Mouse (Mus musculus) liver, embryonic 13.5 days (tissue): ENCODE data around the gene Ubn2. TPM values are rescaled to one million over a fixed set of nuclear protein-coding genes. Genes with fewer than 3 reads are reported as not detected.
A peak's percentile ranks its signal among the peaks of the same experiment; 100 is the strongest.
"Not testable (repeated sequence)": the region's sequence is repeated elsewhere in the genome, so short reads cannot be mapped to it uniquely, and the experiment has no call there.

Experiments
- ATAC-seq: fragments of 200-750 bp; cut with Nextera tagmentation; 2 replicates; pipeline ENCODE4 v1.8.0; 2017; ENCODE audit warnings: low read depth, mild to moderate bottlenecking, moderate number of reproducible peaks, moderate library complexity
- DNase-seq: peaks from one replicate; pipeline ENCODE4 v3.0.0; 2022
- H3K27ac ChIP-seq: fragments of 300-500 bp; sonication (generic); 2 replicates; pipeline ENCODE4 v1.5.1; 2015; ENCODE audit warnings: moderate library complexity, mild to moderate bottlenecking, inconsistent platforms
- H3K27me3 ChIP-seq: fragments of 300-500 bp; sonication (generic); 2 replicates; pipeline ENCODE4 v1.6.1; 2015; ENCODE audit warnings: mild to moderate bottlenecking, inconsistent platforms
- H3K36me3 ChIP-seq: fragments of 300-500 bp; sonication (generic); 2 replicates; pipeline ENCODE4 v1.6.1; 2015; ENCODE audit warnings: mild to moderate bottlenecking, inconsistent platforms
- H3K4me1 ChIP-seq: fragments of 300-500 bp; sonication (generic); replicated peaks from 2 replicates; pipeline ENCODE4 v1.6.1; 2015; ENCODE audit warnings: inconsistent platforms
- H3K4me2 ChIP-seq: fragments of 300-500 bp; sonication (generic); 2 replicates; pipeline ENCODE4 v1.6.1; 2015; ENCODE audit warnings: inconsistent platforms, mild to moderate bottlenecking, moderate library complexity
- H3K4me3 ChIP-seq: fragments of 300-500 bp; sonication (generic); replicated peaks from 2 replicates; pipeline ENCODE4 v1.5.1; 2015; ENCODE audit warnings: mild to moderate bottlenecking, inconsistent platforms
- H3K9ac ChIP-seq: fragments of 300-500 bp; sonication (generic); 2 replicates; pipeline ENCODE4 v1.6.1; 2015; ENCODE audit warnings: mild to moderate bottlenecking, inconsistent platforms
- H3K9me3 ChIP-seq: fragments of 300-500 bp; sonication (generic); replicated peaks from 2 replicates; pipeline ENCODE4 v1.6.1; 2016; ENCODE audit warnings: inconsistent platforms
- WGBS: fragments of 180-500 bp; shearing (Covaris S2); methylation state at CpG from one replicate; pipeline ENCODE4 v1.1.7; 2015; ENCODE audit not compliant: insufficient replicate concordance; 5-methylcytosine and 5-hydroxymethylcytosine counted together
- polyA plus RNA-seq: library from polyadenylated mRNA; unstranded; fragments of >200 nt; fragmentation: Nextera tagmentation; extraction: Ambion mirVana; gene quantifications from 2 replicates; pipeline ENCODE4 v1.2.1, GENCODE M21; 2015

Ubn2 gene
- polyA plus RNA-seq = 4.4 and 4.9 TPM in 2 replicates

GRCm38 (mm10) chr6:38433261-38434033 is at the start of gene Ubn2:
Ubn2 (plus strand) TSS chr6:38433950.
- Histone ChIP-seq H3K27me3 (no peaks in the 10 kb centered on the region), H3K9me3 (no peaks in the 10 kb centered on the region), H3K4me1 (peaks cover 34% of the 10 kb centered on the region), H3K27ac (peak within 1 kb of the TSS; percentile 97), H3K36me3 (no peaks in the 10 kb centered on the region), H3K4me2 (peak within 1 kb of the TSS; percentile 76), H3K4me3 (peak within 1 kb of the TSS; percentile 98), H3K9ac (peak within 1 kb of the TSS; percentile 98)
- peak; percentile 92 for ATAC-seq
- under 1% methylated on average over 64 of the region's 64 CpGs for WGBS
- DNase-seq = peak; percentile 97

- H3K4me1 ChIP-seq = no peaks in the 10 kb centered on the region
- no peak overlapping the region for H3K27ac ChIP-seq
- H3K36me3 ChIP-seq = no peaks in the 10 kb centered on the region
- WGBS = 71% methylated on average over 3 of the region's 3 CpGs
- DNase-seq (no peak), ATAC-seq (no peak)
- H3K27me3 ChIP-seq = no peaks in the 10 kb centered on the region
- H3K4me2 ChIP-seq = no peak overlapping the region
- H3K9ac ChIP-seq = no peak overlapping the region
- no peak overlapping the region for H3K4me3 ChIP-seq
- no peaks in the 10 kb centered on the region for H3K9me3 ChIP-seq
These were observed 44.1 kb upstream of the Ubn2 start for GRCm38 (mm10) chr6:38389671-38390070.

- H3K27ac ChIP-seq, ATAC-seq, DNase-seq, H3K27me3 ChIP-seq, H3K36me3 ChIP-seq, H3K9me3 ChIP-seq: not testable (repeated sequence)
- WGBS = 57% methylated on average over 5 of the region's 5 CpGs
- Histone ChIP-seq H3K9ac (0 out of 2 replicates have a peak overlapping the region, but pooled peaks have one; percentile 81), H3K4me2 (peak overlapping the region; percentile 76), H3K4me3 (peak overlapping the region; percentile 98), H3K4me1 (peaks cover 26% of the 10 kb centered on the region)
These were observed 1.3 kb upstream of the Ubn2 start for GRCm38 (mm10) chr6:38432457-38432856.

GRCm38 (mm10) chr6:38434055-38435023 is 589 bp downstream of the Ubn2 start:
- peak overlapping the region; percentile 98 for H3K9ac ChIP-seq
- H3K4me2 ChIP-seq = peak overlapping the region; percentile 76
- H3K4me3 ChIP-seq = peak overlapping the region; percentile 98
- no peaks in the 10 kb centered on the region for H3K36me3 ChIP-seq
- H3K9me3 ChIP-seq = no peaks in the 10 kb centered on the region
- DNase-seq = peak; percentile 51
- peaks cover 36% of the 10 kb centered on the region for H3K4me1 ChIP-seq
- no peaks in the 10 kb centered on the region for H3K27me3 ChIP-seq
- ATAC-seq = peak; percentile 66
- under 1% methylated on average over 115 of the region's 118 CpGs for WGBS
- peak overlapping the region; percentile 97 for H3K27ac ChIP-seq

- ATAC-seq = peak; percentile 97
- Histone ChIP-seq H3K9me3 (no peaks in the 10 kb centered on the region), H3K36me3 (peaks cover 27% of the 10 kb centered on the region), H3K27me3 (no peaks in the 10 kb centered on the region), H3K4me3 (no peak overlapping the region), H3K27ac (peak overlapping the region; percentile 80), H3K9ac (peak overlapping the region; percentile 26; the same call in 1 of the 2 replicates), H3K4me2 (peak overlapping the region; percentile 41), H3K4me1 (peaks cover 49% of the 10 kb centered on the region)
- 16% methylated on average over 3 of the region's 3 CpGs for WGBS
- DNase-seq = peak; percentile 74
These were observed 10.1 kb downstream of the Ubn2 start for GRCm38 (mm10) chr6:38443842-38444241.

- ATAC-seq (no peak), DNase-seq (no peak)
- no peak overlapping the region for H3K9ac ChIP-seq
- H3K27me3 ChIP-seq = no peaks in the 10 kb centered on the region
- peaks cover 40% of the 10 kb centered on the region for H3K4me1 ChIP-seq
- no peak overlapping the region for H3K4me3 ChIP-seq
- 53% methylated on average over 2 of the region's 2 CpGs for WGBS
- H3K27ac ChIP-seq = 0 out of 2 replicates have a peak overlapping the region, but pooled peaks have one; percentile 26
- no peaks in the 10 kb centered on the region for H3K9me3 ChIP-seq
- H3K4me2 ChIP-seq = no peak overlapping the region
- H3K36me3 ChIP-seq = peaks cover 49% of the 10 kb centered on the region
These were observed 14.5 kb downstream of the Ubn2 start for GRCm38 (mm10) chr6:38448295-38448694.

- Histone ChIP-seq H3K9ac (no peak overlapping the region), H3K9me3 (no peaks in the 10 kb centered on the region), H3K4me2 (no peak overlapping the region), H3K27me3 (no peaks in the 10 kb centered on the region), H3K27ac (no peak overlapping the region), H3K36me3 (peaks cover 55% of the 10 kb centered on the region), H3K4me3 (no peak overlapping the region), H3K4me1 (peaks cover 2% of the 10 kb centered on the region)
- ATAC-seq = no peak
- WGBS = 87% methylated on average over 4 of the region's 4 CpGs
- DNase-seq = no peak
These were observed 19.3 kb downstream of the Ubn2 start for GRCm38 (mm10) chr6:38453049-38453448.

- not testable (repeated sequence) for H3K4me1 ChIP-seq, H3K9ac ChIP-seq, H3K4me2 ChIP-seq, H3K27me3 ChIP-seq, H3K4me3 ChIP-seq, ATAC-seq, H3K27ac ChIP-seq, H3K9me3 ChIP-seq, DNase-seq
- H3K36me3 ChIP-seq = peaks cover 55% of the 10 kb centered on the region
These were observed 22.7 kb downstream of the Ubn2 start for GRCm38 (mm10) chr6:38456425-38456824.

GRCm38 (mm10) chr6:38458075-38458474 is 24.3 kb downstream of the Ubn2 start:
- H3K27me3 ChIP-seq = no peaks in the 10 kb centered on the region
- no peak overlapping the region for H3K27ac ChIP-seq
- DNase-seq (no peak), ATAC-seq (no peak)
- no peak overlapping the region for H3K9ac ChIP-seq
- H3K4me3 ChIP-seq = no peak overlapping the region
- peaks cover 51% of the 10 kb centered on the region for H3K36me3 ChIP-seq
- 90% methylated on average over 3 of the region's 3 CpGs for WGBS
- H3K4me1 ChIP-seq = no peaks in the 10 kb centered on the region
- no peak overlapping the region for H3K4me2 ChIP-seq
- no peaks in the 10 kb centered on the region for H3K9me3 ChIP-seq

- no peak overlapping the region for H3K27ac ChIP-seq
- H3K4me1 ChIP-seq = no peaks in the 10 kb centered on the region
- DNase-seq (no peak), ATAC-seq (no peak)
- H3K9ac ChIP-seq = no peak overlapping the region
- H3K9me3 ChIP-seq = no peaks in the 10 kb centered on the region
- no peak overlapping the region for H3K4me3 ChIP-seq
- no peak overlapping the region for H3K4me2 ChIP-seq
- H3K27me3 ChIP-seq = no peaks in the 10 kb centered on the region
- peaks cover 46% of the 10 kb centered on the region for H3K36me3 ChIP-seq
- 65% methylated on average over 4 of the region's 4 CpGs for WGBS
These were observed 35.8 kb downstream of the Ubn2 start for GRCm38 (mm10) chr6:38469591-38469990.

GRCm38 (mm10) chr6:38481694-38482371 is 48.1 kb downstream of the Ubn2 start:
- ATAC-seq = no peak; the same call in 1 of the 2 replicates
- 77% methylated on average over 5 of the region's 5 CpGs for WGBS
- Histone ChIP-seq H3K4me1 (0 out of 2 replicates have a peak, but pooled peaks cover 2% of the 10 kb centered on the region), H3K9ac (no peak overlapping the region), H3K27me3 (no peaks in the 10 kb centered on the region), H3K9me3 (no peaks in the 10 kb centered on the region), H3K36me3 (peaks cover 56% of the 10 kb centered on the region), H3K27ac (no peak overlapping the region), H3K4me2 (no peak overlapping the region), H3K4me3 (no peak overlapping the region)
- DNase-seq = no peak
